Mouse (Mus musculus) liver, adult 2 months (tissue): Measurements from ENCODE around the gene Snph.

Source experiments
- CTCF ChIP-seq: fragments of 200-500 bp; IDR thresholded peaks from 2 replicates; pipeline ENCODE4 v1.5.1; 2011; ENCODE audit warnings: low read depth, low read length, control low read depth
- POLR2A ChIP-seq: fragments of 200-500 bp; IDR thresholded peaks from 2 replicates; pipeline ENCODE4 v1.6.1; 2011; ENCODE audit warnings: low read length, control low read depth; ENCODE audit not compliant: insufficient read depth; ENCODE audit errors: extremely low read depth

- TF ChIP-seq CTCF (no peak), POLR2A (no peak)
Measured at GRCm38 (mm10) chr2:151564986-151565385, 67.4 kb downstream of the Snph start.
